20 mouse cellular contexts compared by ENCODE assay signal in the genomic region with DNA sequence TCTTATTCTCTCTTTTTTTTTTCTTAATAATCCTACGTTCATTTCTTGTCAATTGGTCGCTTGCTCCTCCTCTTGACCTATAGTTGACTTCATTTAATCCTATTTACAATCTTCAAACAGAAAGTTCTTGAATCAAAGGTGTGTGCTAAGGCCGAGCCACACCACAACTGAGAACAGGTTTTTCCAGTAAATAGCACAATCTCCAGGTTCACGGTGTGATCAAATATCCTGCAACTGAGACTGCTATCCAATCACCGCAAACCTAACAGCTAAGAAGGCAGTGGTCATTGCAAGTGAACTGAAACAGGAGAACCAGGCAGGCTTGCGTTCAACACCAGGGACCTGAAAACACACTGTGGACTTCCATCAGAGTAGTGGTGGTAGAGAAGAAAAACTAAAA.
DNase-seq lines count a peak whose midpoint lies in the region; ATAC-seq and TF ChIP-seq lines count a peak whose summit lies in the region.
"Had no signal": no experiment of that assay in that cellular context is flagged by ENCODE, and none has a peak within 500 bp of the region (broad histone marks: within the 10 kb centered on the region; RNA-seq: fewer than 3 reads in every experiment).

No protein-coding gene starts in this region.

- intact Hi-C loops in gastrocnemius, adult 2 months (cut with DNase I): no loop called here

- H3K9ac ChIP-seq in embryonic facial prominence, embryonic 14.5 days (ENCODE audit: low read depth, low read length): no peak overlapping the region
- H3K9ac ChIP-seq in intestine, embryonic 16.5 days (ENCODE audit: low read depth, low read length): no peak overlapping the region
- H3K9ac ChIP-seq in stomach, embryonic 16.5 days (ENCODE audit: low read length): no peak overlapping the region
- H3K9ac ChIP-seq in midbrain, embryonic 15.5 days: no peak overlapping the region
- no peak overlapping the region for H3K9ac ChIP-seq in kidney, embryonic 14.5 days (ENCODE audit: low read depth, low read length)
- H3K9ac ChIP-seq: forebrain, embryonic 15.5 days; heart, embryonic 15.5 days; hindbrain, embryonic 14.5 days had no signal

- H3K36me3 ChIP-seq in embryonic facial prominence, embryonic 14.5 days (ENCODE audit: control insufficient read depth, insufficient read depth, low read length): no peaks in the 10 kb centered on the region
- no peaks in the 10 kb centered on the region for H3K36me3 ChIP-seq in intestine, embryonic 16.5 days (ENCODE audit: control insufficient read depth, insufficient read depth, low read length)
- no peaks in the 10 kb centered on the region for H3K36me3 ChIP-seq in stomach, embryonic 16.5 days (ENCODE audit: control insufficient read depth, insufficient read depth, low read length)
- H3K36me3 ChIP-seq in midbrain, embryonic 15.5 days (replicated peaks): no peaks in the 10 kb centered on the region
- H3K36me3 ChIP-seq in kidney, embryonic 14.5 days (ENCODE audit: control insufficient read depth, insufficient read depth, low read length): no peaks in the 10 kb centered on the region
- H3K36me3 ChIP-seq: forebrain, embryonic 15.5 days; heart, embryonic 15.5 days; hindbrain, embryonic 10.5 days had no signal

- no peaks in the 10 kb centered on the region for H3K9me3 ChIP-seq in embryonic facial prominence, embryonic 14.5 days (ENCODE audit: control insufficient read depth, low read length)
- H3K9me3 ChIP-seq in intestine, embryonic 16.5 days (ENCODE audit: control insufficient read depth, low read length): no peaks in the 10 kb centered on the region
- H3K9me3 ChIP-seq in stomach, embryonic 16.5 days (replicated peaks; ENCODE audit: control insufficient read depth, low read length): no peaks in the 10 kb centered on the region
- H3K9me3 ChIP-seq in midbrain, embryonic 15.5 days: no peaks in the 10 kb centered on the region
- no peaks in the 10 kb centered on the region for H3K9me3 ChIP-seq in kidney, embryonic 14.5 days (ENCODE audit: control insufficient read depth, low read length)
- H3K9me3 ChIP-seq: forebrain, embryonic 15.5 days; heart, embryonic 15.5 days; hindbrain, embryonic 10.5 days had no signal

- H3K4me2 ChIP-seq in embryonic facial prominence, embryonic 14.5 days (ENCODE audit: low read depth, low read length): no peak overlapping the region
- H3K4me2 ChIP-seq in intestine, embryonic 16.5 days (ENCODE audit: low read depth, low read length): no peak overlapping the region
- no peak overlapping the region; the same call in 1 of the 2 replicates for H3K4me2 ChIP-seq in stomach, embryonic 16.5 days (ENCODE audit: low read depth, low read length)
- H3K4me2 ChIP-seq in midbrain, embryonic 15.5 days: no peak overlapping the region
- H3K4me2 ChIP-seq in kidney, embryonic 14.5 days (replicated peaks; ENCODE audit: low read depth, low read length): no peak overlapping the region
- H3K4me2 ChIP-seq: forebrain, embryonic 15.5 days; heart, embryonic 11.5 days; heart, embryonic 15.5 days; hindbrain, embryonic 14.5 days had no signal

- peak; percentile 54; the same call in 1 of the 2 replicates for ATAC-seq in embryonic facial prominence, embryonic 14.5 days (ENCODE audit: low read depth)
- peak; percentile 78 for ATAC-seq in intestine, embryonic 16.5 days
- peak; percentile 75; the same call in 1 of the 2 replicates for ATAC-seq in stomach, embryonic 16.5 days (ENCODE audit: insufficient read depth, low FRiP score)
- ATAC-seq in midbrain, embryonic 15.5 days (replicated peaks): no peak
- ATAC-seq in kidney, embryonic 14.5 days (ENCODE audit: low FRiP score, low TSS enrichment): no peak
- ATAC-seq: activated CD4-positive, CD25-positive, alpha-beta regulatory T cell, adult 4 months; forebrain, embryonic 15.5 days had no signal

- TF ChIP-seq CTCF in gastrocnemius, adult 2 months (IDR thresholded peaks at IDR 0.05): no peak

- no peaks in the 10 kb centered on the region for H3K4me1 ChIP-seq in embryonic facial prominence, embryonic 14.5 days (ENCODE audit: control insufficient read depth, insufficient read depth, low read length)
- peaks cover 13% of the 10 kb centered on the region for H3K4me1 ChIP-seq in intestine, embryonic 16.5 days (ENCODE audit: control insufficient read depth, insufficient read depth, low read length)
- peaks cover 4% of the 10 kb centered on the region; the same call in 1 of the 2 replicates for H3K4me1 ChIP-seq in stomach, embryonic 16.5 days (ENCODE audit: control insufficient read depth, insufficient read depth, low read length)
- H3K4me1 ChIP-seq in midbrain, embryonic 15.5 days: no peaks in the 10 kb centered on the region
- H3K4me1 ChIP-seq in kidney, embryonic 14.5 days (ENCODE audit: control insufficient read depth, insufficient read depth, low read length): peaks cover 19% of the 10 kb centered on the region
- H3K4me1 ChIP-seq: forebrain, embryonic 15.5 days; heart, embryonic 15.5 days had no signal

- H3K4me3 ChIP-seq in gastrocnemius, adult 2 months: no peak overlapping the region
- no peak overlapping the region for H3K4me3 ChIP-seq in embryonic facial prominence, embryonic 14.5 days (ENCODE audit: low read depth, low read length)
- no peak overlapping the region for H3K4me3 ChIP-seq in intestine, embryonic 16.5 days (ENCODE audit: low read length)
- H3K4me3 ChIP-seq in stomach, embryonic 16.5 days (replicated peaks; ENCODE audit: low read length): no peak overlapping the region
- H3K4me3 ChIP-seq in midbrain, embryonic 15.5 days: no peak overlapping the region
- no peak overlapping the region for H3K4me3 ChIP-seq in kidney, embryonic 14.5 days (ENCODE audit: low read length)
- H3K4me3 ChIP-seq: forebrain, embryonic 15.5 days; heart, adult 2 months; heart, embryonic 15.5 days; hindbrain, embryonic 10.5 days had no signal

- peak; percentile 2 for DNase-seq in gastrocnemius, adult 2 months
- DNase-seq in gastrocnemius, postnatal 25 days: no peak
- DNase-seq in embryonic facial prominence, embryonic 14.5 days (ENCODE audit: low spot score): peak; percentile 57
- DNase-seq in adrenal gland, adult 8-10 months: no peak
- DNase-seq: adrenal gland, postnatal 36 days; cerebellum, adult 8-10 months; cerebellum, postnatal 14 days; gastrocnemius, postnatal 10 days; heart, adult 2 months; heart, postnatal 14 days had no signal

- 58% methylated on average over 6 of the region's 6 CpGs for WGBS in embryonic facial prominence, embryonic 14.5 days
- 58% methylated on average over 6 of the region's 6 CpGs for WGBS in intestine, embryonic 16.5 days
- 64% methylated on average over 6 of the region's 6 CpGs for WGBS in stomach, embryonic 16.5 days
- WGBS in midbrain, embryonic 15.5 days: 87% methylated on average over 6 of the region's 6 CpGs
- 60% methylated on average over 6 of the region's 6 CpGs for WGBS in kidney, embryonic 14.5 days

- no peaks in the 10 kb centered on the region for H3K27me3 ChIP-seq in embryonic facial prominence, embryonic 14.5 days (replicated peaks; ENCODE audit: control insufficient read depth, insufficient read depth, low read length)
- H3K27me3 ChIP-seq in intestine, embryonic 16.5 days (replicated peaks; ENCODE audit: control insufficient read depth, insufficient read depth, low read length): no peaks in the 10 kb centered on the region
- no peaks in the 10 kb centered on the region for H3K27me3 ChIP-seq in stomach, embryonic 16.5 days (ENCODE audit: control insufficient read depth, insufficient read depth, low read length)
- no peaks in the 10 kb centered on the region for H3K27me3 ChIP-seq in midbrain, embryonic 15.5 days (replicated peaks)
- no peaks in the 10 kb centered on the region for H3K27me3 ChIP-seq in kidney, embryonic 14.5 days (ENCODE audit: control insufficient read depth, insufficient read depth, low read length)
- H3K27me3 ChIP-seq: forebrain, embryonic 15.5 days; heart, embryonic 15.5 days had no signal

- peak overlapping the region; percentile 55 for H3K27ac ChIP-seq in gastrocnemius, adult 2 months
- no peak overlapping the region for H3K27ac ChIP-seq in embryonic facial prominence, embryonic 14.5 days (replicated peaks; ENCODE audit: low read depth, low read length)
- H3K27ac ChIP-seq in intestine, embryonic 16.5 days (ENCODE audit: low read length): no peak overlapping the region
- H3K27ac ChIP-seq in stomach, embryonic 16.5 days (ENCODE audit: low read length): peak overlapping the region; percentile 88
- H3K27ac ChIP-seq in midbrain, embryonic 15.5 days: no peak overlapping the region
- no peak overlapping the region for H3K27ac ChIP-seq in kidney, embryonic 14.5 days (ENCODE audit: low read depth, low read length)
- H3K27ac ChIP-seq: forebrain, embryonic 15.5 days; heart, adult 2 months; heart, embryonic 15.5 days; hindbrain, embryonic 10.5 days; hindbrain, embryonic 14.5 days had no signal

Comparison
In these comparisons a context has a peak if more than half of its experiments do, and no peak if none do; other contexts are left out.
1. DNase-seq: peak in gastrocnemius, adult 2 months (single experiment) and embryonic facial prominence, embryonic 14.5 days (single experiment); none in gastrocnemius, postnatal 25 days (single experiment) and adrenal gland, adult 8-10 months (single experiment).
2. H3K27ac ChIP-seq: peak in gastrocnemius, adult 2 months (single experiment) and stomach, embryonic 16.5 days (single experiment); none in embryonic facial prominence, embryonic 14.5 days (single experiment), intestine, embryonic 16.5 days (single experiment), midbrain, embryonic 15.5 days (single experiment) and kidney, embryonic 14.5 days (single experiment).
3. ATAC-seq: peak in embryonic facial prominence, embryonic 14.5 days (single experiment), intestine, embryonic 16.5 days (single experiment) and stomach, embryonic 16.5 days (single experiment); none in midbrain, embryonic 15.5 days (single experiment) and kidney, embryonic 14.5 days (single experiment).